Mouse (Mus musculus) layer of hippocampus, adult 18-20 months (tissue): ENCODE data around the gene Rhobtb3. TPM values are rescaled to one million over a fixed set of nuclear protein-coding genes. Genes with fewer than 3 reads are reported as not detected.
A peak's percentile ranks its signal among the peaks of the same experiment; 100 is the strongest.
"Not testable (repeated sequence)": the region's sequence is repeated elsewhere in the genome, so short reads cannot be mapped to it uniquely, and the experiment has no call there.

Source experiments
- DNase-seq, 2 experiments: peaks; one replicate each; pipeline ENCODE4 v3.0.0; 2022; ENCODE audit warnings: low spot score in 2 of 2
- total RNA-seq, 2 experiments: library from RNA; stranded (reverse); gene quantifications; 2 replicates each; pipeline ENCODE4 v1.2.3; 2021

Rhobtb3 gene
- total RNA-seq, 2 experiments from 2014 or later, result 15.0 to 15.9 TPM

- no peak for DNase-seq
These were observed 13.7 kb downstream of the Rhobtb3 start for GRCm38 (mm10) chr13:75930023-75930422.

GRCm38 (mm10) chr13:75929071-75929470 lies 14.7 kb downstream of the Rhobtb3 start:
- not testable (repeated sequence) for DNase-seq

GRCm38 (mm10) chr13:75927951-75928350 lies 15.8 kb downstream of the Rhobtb3 start:
- DNase-seq, result no peak

- no peak for DNase-seq
These were observed 29.6 kb downstream of the Rhobtb3 start for GRCm38 (mm10) chr13:75914151-75914550.

- no peak for DNase-seq
These were observed 35.5 kb downstream of the Rhobtb3 start for GRCm38 (mm10) chr13:75908187-75908586.

GRCm38 (mm10) chr13:75907133-75907532 lies 36.6 kb downstream of the Rhobtb3 start:
- DNase-seq, result no peak

- DNase-seq, result no peak
These were observed 39.1 kb downstream of the Rhobtb3 start for GRCm38 (mm10) chr13:75904660-75905059.

GRCm38 (mm10) chr13:75900928-75901327 lies 42.8 kb downstream of the Rhobtb3 start:
- DNase-seq, result not testable (repeated sequence)

- DNase-seq, result no peak
These were observed 50.8 kb downstream of the Rhobtb3 start for GRCm38 (mm10) chr13:75892876-75893275.

- peak in 1 of 2 experiments; percentile 30 for DNase-seq
These were observed 51.4 kb downstream of the Rhobtb3 start for GRCm38 (mm10) chr13:75892291-75892690.

- no peak for DNase-seq
These were observed 51.9 kb downstream of the Rhobtb3 start for GRCm38 (mm10) chr13:75891868-75892267.

- DNase-seq, result no peak
These were observed 59.9 kb downstream of the Rhobtb3 start for GRCm38 (mm10) chr13:75883792-75884191.

GRCm38 (mm10) chr13:75880501-75880900 lies 63.2 kb downstream of the Rhobtb3 start:
- peak; percentile 45 to 61 for DNase-seq

GRCm38 (mm10) chr13:75879756-75880155 lies 64.0 kb downstream of the Rhobtb3 start:
- no peak for DNase-seq

- peak; percentile 39 to 79 for DNase-seq
These were observed 65.8 kb downstream of the Rhobtb3 start for GRCm38 (mm10) chr13:75877907-75878306.

GRCm38 (mm10) chr13:75876592-75876991 lies 67.1 kb downstream of the Rhobtb3 start:
- DNase-seq, result no peak

GRCm38 (mm10) chr13:75876188-75876587 lies 67.5 kb downstream of the Rhobtb3 start:
- not testable (repeated sequence) for DNase-seq

- no peak for DNase-seq
These were observed 68.9 kb downstream of the Rhobtb3 start for GRCm38 (mm10) chr13:75874608-75875376.

- peak in 1 of 2 experiments; percentile 36 for DNase-seq
These were observed 75.8 kb downstream of the Rhobtb3 start for GRCm38 (mm10) chr13:75867876-75868275.

GRCm38 (mm10) chr13:75865486-75866184 lies 78.1 kb downstream of the Rhobtb3 start:
- DNase-seq, result no peak

GRCm38 (mm10) chr13:75859264-75859844 lies 84.4 kb downstream of the Rhobtb3 start:
- DNase-seq, result no peak

- no peak for DNase-seq
These were observed 90.6 kb downstream of the Rhobtb3 start for GRCm38 (mm10) chr13:75853118-75853517.
